Mouse (Mus musculus): ENCODE results near the gene Dst. TPM values are rescaled to one million over a fixed set of nuclear protein-coding genes. Genes with fewer than 3 reads are reported as not detected.

Gene Dst
- total RNA-seq, 1 experiment from 2014 or later, result 1.5 TPM

GRCm38 (mm10) chr1:34073436-34074169 is 165.6 kb downstream of the Dst start:
- no peak for ATAC-seq (ENCODE audit: extremely low read depth, insufficient number of reproducible peaks, low FRiP score, poor library complexity, severe bottlenecking)

- ATAC-seq (ENCODE audit: extremely low read depth, insufficient number of reproducible peaks, low FRiP score, poor library complexity, severe bottlenecking), result no peak
These were observed 166.5 kb downstream of the Dst start for GRCm38 (mm10) chr1:34074245-34075187.

GRCm38 (mm10) chr1:34076701-34077421 is 168.8 kb downstream of the Dst start:
- ATAC-seq (ENCODE audit: extremely low read depth, insufficient number of reproducible peaks, low FRiP score, poor library complexity, severe bottlenecking), result no peak

- no peak for ATAC-seq (ENCODE audit: extremely low read depth, insufficient number of reproducible peaks, low FRiP score, poor library complexity, severe bottlenecking)
These were observed 169.4 kb downstream of the Dst start for GRCm38 (mm10) chr1:34077422-34077790.

GRCm38 (mm10) chr1:34077941-34078340 is 169.9 kb downstream of the Dst start:
- no peak for ATAC-seq (ENCODE audit: extremely low read depth, insufficient number of reproducible peaks, low FRiP score, poor library complexity, severe bottlenecking)

GRCm38 (mm10) chr1:34089011-34089410 is 181.0 kb downstream of the Dst start:
- ATAC-seq (ENCODE audit: extremely low read depth, insufficient number of reproducible peaks, low FRiP score, poor library complexity, severe bottlenecking), result no peak

GRCm38 (mm10) chr1:34090700-34091099 is 182.7 kb downstream of the Dst start:
- ATAC-seq (ENCODE audit: extremely low read depth, insufficient number of reproducible peaks, low FRiP score, poor library complexity, severe bottlenecking), result no peak

- no peak for ATAC-seq (ENCODE audit: extremely low read depth, insufficient number of reproducible peaks, low FRiP score, poor library complexity, severe bottlenecking)
These were observed 185.6 kb downstream of the Dst start for GRCm38 (mm10) chr1:34093652-34094051.

- ATAC-seq (ENCODE audit: extremely low read depth, insufficient number of reproducible peaks, low FRiP score, poor library complexity, severe bottlenecking), result no peak
These were observed 186.3 kb downstream of the Dst start for GRCm38 (mm10) chr1:34094301-34094700.

- no peak for ATAC-seq (ENCODE audit: extremely low read depth, insufficient number of reproducible peaks, low FRiP score, poor library complexity, severe bottlenecking)
These were observed 187.1 kb downstream of the Dst start for GRCm38 (mm10) chr1:34095173-34095572.

GRCm38 (mm10) chr1:34096923-34097322 is 188.9 kb downstream of the Dst start:
- ATAC-seq (ENCODE audit: extremely low read depth, insufficient number of reproducible peaks, low FRiP score, poor library complexity, severe bottlenecking), result no peak

GRCm38 (mm10) chr1:34097640-34098039 is 189.6 kb downstream of the Dst start:
- ATAC-seq (ENCODE audit: extremely low read depth, insufficient number of reproducible peaks, low FRiP score, poor library complexity, severe bottlenecking), result no peak

- ATAC-seq (ENCODE audit: extremely low read depth, insufficient number of reproducible peaks, low FRiP score, poor library complexity, severe bottlenecking), result no peak
These were observed 191.4 kb downstream of the Dst start for GRCm38 (mm10) chr1:34099439-34099838.

GRCm38 (mm10) chr1:34100385-34100784 is 192.4 kb downstream of the Dst start:
- no peak for ATAC-seq (ENCODE audit: extremely low read depth, insufficient number of reproducible peaks, low FRiP score, poor library complexity, severe bottlenecking)

- no peak for ATAC-seq (ENCODE audit: extremely low read depth, insufficient number of reproducible peaks, low FRiP score, poor library complexity, severe bottlenecking)
These were observed 194.6 kb downstream of the Dst start for GRCm38 (mm10) chr1:34102604-34103003.

- no peak for ATAC-seq (ENCODE audit: extremely low read depth, insufficient number of reproducible peaks, low FRiP score, poor library complexity, severe bottlenecking)
These were observed 195.2 kb downstream of the Dst start for GRCm38 (mm10) chr1:34103176-34103575.

- ATAC-seq (ENCODE audit: extremely low read depth, insufficient number of reproducible peaks, low FRiP score, poor library complexity, severe bottlenecking), result no peak
These were observed 195.7 kb downstream of the Dst start for GRCm38 (mm10) chr1:34103713-34104172.

GRCm38 (mm10) chr1:34104846-34105245 is 196.8 kb downstream of the Dst start:
- no peak for ATAC-seq (ENCODE audit: extremely low read depth, insufficient number of reproducible peaks, low FRiP score, poor library complexity, severe bottlenecking)

GRCm38 (mm10) chr1:34106606-34107005 is 198.6 kb downstream of the Dst start:
- no peak for ATAC-seq (ENCODE audit: extremely low read depth, insufficient number of reproducible peaks, low FRiP score, poor library complexity, severe bottlenecking)

Measured in neutrophil, adult 5-6 weeks (primary cell).